Mouse (Mus musculus) right cerebral cortex, adult 18-20 months (tissue): ENCODE data around the gene Nme7.

Source experiments
- DNase-seq: peaks from one replicate; pipeline ENCODE4 v3.0.0; 2022; ENCODE audit warnings: mixed read lengths

The Nme7 gene

GRCm38 (mm10) chr1:164461726-164462125 lies 157.8 kb downstream of the Nme7 start:
- DNase-seq: peak; percentile 94

DNA sequence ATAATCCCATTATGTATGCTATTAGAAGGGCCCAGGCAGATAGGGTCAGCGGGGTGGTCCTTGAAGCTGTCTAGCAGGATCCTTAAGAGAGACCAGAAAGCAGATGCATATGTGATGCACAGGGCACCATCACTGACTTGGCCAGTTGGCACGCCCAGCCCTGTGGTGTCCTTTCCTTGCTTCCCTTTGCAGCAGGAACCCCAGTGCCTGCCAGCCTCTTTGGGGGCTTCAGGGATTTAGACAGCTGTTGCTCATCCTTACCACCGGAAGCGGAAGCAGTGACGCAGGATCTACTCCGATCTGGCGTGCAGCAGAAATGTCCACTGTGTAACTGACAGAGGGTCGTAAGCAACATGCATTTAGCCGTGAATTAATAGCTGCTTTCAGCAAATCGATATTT lies 163.5 kb downstream of the Nme7 start:
- DNase-seq: no peak

DNA sequence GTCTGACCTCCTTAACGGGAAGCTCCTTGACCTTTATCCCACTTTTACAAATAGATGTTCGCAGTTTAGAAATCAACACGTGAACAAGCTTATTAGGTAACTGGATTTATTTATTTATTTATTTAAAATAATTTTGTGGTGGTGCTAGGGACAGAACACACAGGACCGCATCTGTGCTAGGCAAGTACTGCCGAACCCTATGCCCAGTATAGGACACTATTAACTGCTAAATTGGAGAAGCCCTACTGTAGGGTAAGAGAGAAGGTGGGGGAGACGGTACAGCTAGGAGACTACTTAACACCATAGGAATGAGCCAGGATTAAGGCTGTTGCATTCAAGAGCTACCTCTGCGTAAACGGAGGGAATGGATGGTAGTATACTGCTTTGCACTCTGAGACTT lies 164.4 kb downstream of the Nme7 start:
- no peak for DNase-seq

DNA sequence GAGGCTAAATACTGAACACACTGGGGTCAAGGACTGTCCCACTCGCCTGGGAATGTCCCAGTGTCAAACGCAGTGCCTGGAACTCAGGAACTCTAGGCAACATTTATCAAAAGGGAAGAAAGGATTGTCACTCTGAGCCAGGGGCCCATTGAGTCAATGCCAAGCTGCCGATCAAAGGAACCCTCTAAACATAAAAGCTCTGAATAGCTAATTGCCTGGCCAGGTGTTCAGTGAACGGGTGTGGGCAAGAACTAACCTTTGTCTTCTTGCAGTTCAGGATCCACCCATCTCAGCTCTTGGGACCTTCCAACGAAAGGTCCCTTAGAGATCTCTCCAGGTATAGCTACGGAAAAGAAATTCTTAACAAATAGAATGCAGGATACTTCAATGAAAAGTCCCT lies 167.1 kb downstream of the Nme7 start:
- no peak for DNase-seq

- no peak for DNase-seq
Observed at GRCm38 (mm10) chr1:164471632-164472031, 167.7 kb downstream of the Nme7 start.

DNA sequence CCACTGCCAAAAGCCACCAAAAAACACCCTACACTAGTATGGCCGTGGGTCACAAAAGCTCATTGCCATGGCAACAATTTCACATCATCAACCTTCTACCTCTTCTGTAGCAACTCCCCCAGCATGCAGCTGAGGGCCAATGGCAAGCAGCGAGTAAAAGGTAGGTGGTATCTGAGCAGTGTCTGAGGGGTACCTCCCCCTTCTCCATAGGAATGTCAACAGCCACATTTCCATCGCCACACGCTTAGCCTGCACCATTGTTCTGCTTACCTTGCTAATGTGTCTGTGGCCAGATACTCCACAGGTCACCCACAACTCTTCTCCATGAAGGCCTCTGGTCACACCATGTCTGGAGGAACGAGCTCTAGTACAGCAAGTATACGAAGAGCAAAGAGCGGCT lies 169.5 kb downstream of the Nme7 start:
- DNase-seq: no peak

- no peak for DNase-seq
Observed at GRCm38 (mm10) chr1:164474310-164474709, 170.4 kb downstream of the Nme7 start.

DNA sequence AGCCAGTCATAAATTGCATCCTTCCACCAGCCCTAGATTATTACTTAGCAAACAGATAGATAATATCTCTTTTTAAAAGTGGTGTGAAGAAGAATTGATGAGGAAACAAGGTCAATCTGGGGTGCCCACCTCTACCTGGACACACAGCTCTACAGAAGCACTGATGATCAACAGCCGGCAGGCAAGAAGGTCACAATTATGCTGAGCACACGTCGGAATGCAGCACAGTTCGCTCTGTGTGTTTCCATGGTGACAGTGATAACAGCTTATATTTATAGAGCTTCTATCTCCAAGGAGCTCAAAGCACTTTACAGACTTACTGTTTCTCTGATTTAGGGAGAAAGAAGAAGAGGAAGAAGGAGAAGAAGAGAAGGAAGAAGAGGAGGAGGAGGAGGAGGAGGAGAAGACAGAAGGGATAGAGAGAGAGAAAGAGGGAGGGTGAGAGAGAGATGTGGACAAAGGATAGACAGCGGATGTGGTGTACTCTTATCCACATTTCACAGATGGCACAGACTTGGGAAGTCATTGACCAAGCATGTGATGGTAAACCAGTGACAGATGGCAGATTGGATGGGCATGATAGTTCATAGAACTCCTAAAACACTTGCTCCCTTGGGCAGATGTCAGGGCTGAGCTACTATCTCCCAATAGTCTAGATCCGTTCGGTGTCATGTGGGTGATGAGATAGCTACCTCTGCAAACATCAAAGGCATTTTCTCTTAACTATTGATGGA lies 171.0 kb downstream of the Nme7 start:
- DNase-seq: peak; percentile 48

GRCm38 (mm10) chr1:164475895-164476294 lies 172.0 kb downstream of the Nme7 start:
- no peak for DNase-seq

GRCm38 (mm10) chr1:164480755-164481644 lies 177.1 kb downstream of the Nme7 start:
- DNase-seq: no peak

DNA sequence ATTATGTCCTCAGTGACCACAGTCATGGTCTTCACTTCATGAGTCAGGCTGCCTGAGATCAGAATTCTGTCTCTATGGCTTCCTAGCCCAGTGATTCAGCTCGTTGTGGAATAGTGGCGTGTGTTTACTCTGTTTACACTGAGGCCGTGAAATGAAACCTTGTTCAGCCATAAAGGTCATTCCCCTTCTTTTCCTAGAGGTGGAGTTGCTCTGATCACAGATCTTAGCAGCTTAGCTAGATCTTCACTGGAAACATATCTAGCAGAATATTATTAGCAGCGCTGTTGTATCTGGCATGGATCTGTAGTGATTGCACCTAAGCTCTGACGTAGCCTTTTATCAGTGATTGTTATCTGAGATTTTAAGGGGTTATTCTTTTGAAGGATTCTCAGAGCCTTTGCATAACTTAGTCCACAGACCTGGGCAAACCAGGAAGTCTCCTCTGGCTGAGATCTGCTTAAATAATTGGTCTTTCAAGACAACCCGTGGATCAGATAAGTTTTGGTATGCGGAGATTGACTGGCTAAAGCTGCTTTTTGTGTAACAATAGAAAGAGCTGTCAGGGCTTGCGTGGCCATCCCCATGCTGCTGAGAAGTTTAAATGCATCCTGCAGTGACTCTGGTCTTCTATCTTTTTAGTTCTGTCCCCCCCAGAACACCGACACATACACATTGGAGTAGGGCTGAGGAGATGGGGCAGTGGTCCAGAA lies 177.9 kb downstream of the Nme7 start:
- no peak for DNase-seq

- DNase-seq: no peak
Observed at GRCm38 (mm10) chr1:164482833-164483232, 178.9 kb downstream of the Nme7 start.

GRCm38 (mm10) chr1:164483728-164484127 lies 179.8 kb downstream of the Nme7 start:
- no peak for DNase-seq
